In genomic region chr4:88698781-88699180, GRCm38 (mm10) we compare ENCODE assay signal across 23 mouse cellular contexts. TPM values are rescaled to one million over a fixed set of nuclear protein-coding genes. Genes with fewer than 3 reads are reported as not detected.
DNase-seq lines count a peak whose midpoint lies in the region; ATAC-seq and TF ChIP-seq lines count a peak whose summit lies in the region.
"Had no signal": no experiment of that assay in that cellular context is flagged by ENCODE, and none has a peak within 500 bp of the region (broad histone marks: within the 10 kb centered on the region; RNA-seq: fewer than 3 reads in every experiment).

No protein-coding gene starts in this region.

- TF ChIP-seq RAD21 in CH12.LX (IDR thresholded peaks at IDR 0.05; ENCODE audit: low read depth, low read length), result no peak

- TF ChIP-seq EP300 in CH12.LX (IDR thresholded peaks at IDR 0.05; ENCODE audit: low read length), result peak; percentile 52

- H3K79me2 ChIP-seq in CH12.LX (replicated peaks; ENCODE audit: control insufficient read depth, extremely low read depth, insufficient read depth, poor library complexity, severe bottlenecking), result no peaks in the 10 kb centered on the region

- TF ChIP-seq POLR2A in CH12.LX (IDR thresholded peaks at IDR 0.05; ENCODE audit: low read depth, low read length), result no peak

- H3K4me1 ChIP-seq in CH12.LX (ENCODE audit: control insufficient read depth in 1 of 2, insufficient read depth in 2 of 2), result peaks cover 6 to 30% of the 10 kb centered on the region in 2 experiments
- H3K4me1 ChIP-seq: embryonic facial prominence, embryonic 10.5 days; forebrain, embryonic 13.5 days; hindbrain, embryonic 10.5 days; intestine, embryonic 15.5 days had no signal

- no peaks in the 10 kb centered on the region for H3K9me3 ChIP-seq in CH12.LX (replicated peaks; ENCODE audit: low read length)
- H3K9me3 ChIP-seq: embryonic facial prominence, embryonic 10.5 days; forebrain, embryonic 13.5 days; G1E; hindbrain, embryonic 10.5 days; intestine, embryonic 15.5 days had no signal

- dilution Hi-C loops in CH12.LX (cut with MboI; ENCODE audit: extremely low pct_ligation_motif_present, extremely low pct_unique_long_range_greater_than_20kb, low sequenced_read_pairs), result no loop called here

- H3K27ac ChIP-seq in CH12.LX (ENCODE audit: insufficient read depth, low read depth), result no peak overlapping the region
- H3K27ac ChIP-seq: embryonic facial prominence, embryonic 10.5 days; forebrain, embryonic 13.5 days; hindbrain, embryonic 10.5 days; hindbrain, embryonic 14.5 days; intestine, embryonic 15.5 days had no signal

- H3K4me2 ChIP-seq in CH12.LX (ENCODE audit: insufficient read depth, low read depth, poor library complexity, severe bottlenecking), result 0 out of 2 replicates have a peak overlapping the region, but pooled peaks have one; percentile 22
- H3K4me2 ChIP-seq: forebrain, embryonic 13.5 days; hindbrain, embryonic 14.5 days; intestine, embryonic 15.5 days had no signal

- no peak for DNase-seq in CH12.LX (ENCODE audit: extremely low read depth)
- no peak for DNase-seq in adrenal gland, postnatal 14 days
- no peak for DNase-seq in lung, postnatal 4 days
- no peak for DNase-seq in heart, postnatal 4 days
- DNase-seq: adrenal gland, adult 8-10 months; cerebellum, adult 8-10 months; cerebellum, postnatal 25 days; forebrain, postnatal 0 days; gastrocnemius, postnatal 14 days; heart, adult 11 months; heart, postnatal 10 days had no signal

- H3K36me3 ChIP-seq in CH12.LX (replicated peaks in 1 of 2; ENCODE audit: control insufficient read depth in 1 of 2, insufficient read depth in 1 of 2, low read length in 1 of 2), result no peaks in the 10 kb centered on the region
- H3K36me3 ChIP-seq: embryonic facial prominence, embryonic 10.5 days; G1E; hindbrain, embryonic 10.5 days; intestine, embryonic 15.5 days had no signal

- ATAC-seq in common myeloid progenitor, adult 5-6 weeks (replicated peaks; ENCODE audit: low read depth, poor library complexity, severe bottlenecking), result 0 out of 2 replicates have a peak, but pooled peaks have one; percentile 26
- peak; percentile 78 for ATAC-seq in megakaryocyte, adult 5-6 weeks (ENCODE audit: poor library complexity, severe bottlenecking)
- peak; percentile 62; the same call in 1 of the 2 replicates for ATAC-seq in neutrophil, adult 5-6 weeks (ENCODE audit: extremely low read depth, insufficient number of reproducible peaks, low FRiP score, poor library complexity, severe bottlenecking)
- ATAC-seq: forebrain, embryonic 13.5 days; intestine, embryonic 15.5 days had no signal

- no peak overlapping the region for H3K9ac ChIP-seq in CH12.LX (ENCODE audit: insufficient read depth, low read depth)
- H3K9ac ChIP-seq: forebrain, embryonic 13.5 days; forebrain, postnatal 0 days; hindbrain, embryonic 14.5 days; intestine, embryonic 15.5 days had no signal

- TF ChIP-seq CTCF in CH12.LX (conservative IDR thresholded peaks at IDR 0.05 in 1 of 2, IDR thresholded peaks at IDR 0.05 in 1 of 2; ENCODE audit: low read depth in 2 of 2, low read length in 2 of 2), result no peak

- H3K27me3 ChIP-seq in CH12.LX (replicated peaks), result peaks cover 7% of the 10 kb centered on the region
- H3K27me3 ChIP-seq: forebrain, embryonic 13.5 days; intestine, embryonic 15.5 days had no signal

- H3K4me3 ChIP-seq in CH12.LX (replicated peaks in 1 of 3; ENCODE audit: low read depth in 2 of 3, low read length in 2 of 3, poor library complexity in 1 of 3), result no peak overlapping the region
- H3K4me3 ChIP-seq: embryonic facial prominence, embryonic 10.5 days; forebrain, embryonic 13.5 days; hindbrain, embryonic 10.5 days; intestine, embryonic 15.5 days had no signal

- in situ Hi-C loops in CH12.LX (cut with MboI; ENCODE audit: low pct_ligation_motif_present, low pct_unique_long_range_greater_than_20kb, low sequenced_read_pairs), result no loop called here

TF ChIP-seq in CH12.LX, 34 proteins besides CTCF, POLR2A, EP300 and RAD21:
- TF ChIP-seq TCF12 (IDR thresholded peaks at IDR 0.05; ENCODE audit: low read depth, low read length) (0 out of 2 replicates have a peak, but pooled peaks have one; percentile 25), IRF4 (IDR thresholded peaks at IDR 0.05; ENCODE audit: low read depth, low read length) (no peak), MAFK (IDR thresholded peaks at IDR 0.05; ENCODE audit: insufficient replicate concordance, low read length) (no peak), RCOR1 (conservative IDR thresholded peaks at IDR 0.05; ENCODE audit: low read depth, low read length) (no peak), HCFC1 (IDR thresholded peaks at IDR 0.05; ENCODE audit: low read depth, low read length) (no peak), BHLHE40 (IDR thresholded peaks at IDR 0.05; ENCODE audit: low read depth, low read length) (0 out of 2 replicates have a peak, but pooled peaks have one; percentile 13)
TF ChIP-seq in CH12.LX: peak in this region for 2.

RNA-seq across cellular contexts. Expression of gene Ifnab, which starts 7.6 kb away (rescaled TPM):
- not detected in 2 replicates for total RNA-seq in CH12.LX (2012; rRNA removed)
- not detected in 2 replicates for total RNA-seq in CH12.LX (2014; rRNA removed)
- not detected in 2 replicates for polyA plus RNA-seq in CH12.LX (2012; ENCODE audit: insufficient read length, low read depth)
- not detected in 2 replicates for total RNA-seq in common myeloid progenitor, adult 5-6 weeks (2017)
- not detected in 2 replicates for total RNA-seq in megakaryocyte, adult 5-6 weeks (2015)
- not detected in 2 replicates for total RNA-seq in megakaryocyte, adult 5-6 weeks (2017)
- not detected in 2 replicates for total RNA-seq in neutrophil, adult 5-6 weeks (2017)
- not detected in 2 replicates for total RNA-seq in adrenal gland, postnatal 14 days (2021)
- total RNA-seq in heart, postnatal 4 days (2021), result not detected
- total RNA-seq: adrenal gland, adult 8-10 months; forebrain, postnatal 0 days; G1E; gastrocnemius, adult 18-20 months; gastrocnemius, postnatal 14 days; heart, postnatal 10 days had no signal
- polyA plus RNA-seq: embryonic facial prominence, embryonic 10.5 days; embryonic facial prominence, embryonic 14.5 days; forebrain, embryonic 13.5 days; forebrain, postnatal 0 days; G1E; heart, embryonic 14.5 days; hindbrain, embryonic 10.5 days; hindbrain, embryonic 14.5 days; intestine, embryonic 15.5 days had no signal

RNA-seq across cellular contexts. Expression of gene Ifna2, which starts 15.1 kb away (rescaled TPM):
- not detected in 2 replicates for total RNA-seq in CH12.LX (2012; rRNA removed)
- total RNA-seq in CH12.LX (2014; rRNA removed), result not detected in 2 replicates
- not detected in 2 replicates for polyA plus RNA-seq in CH12.LX (2012; ENCODE audit: insufficient read length, low read depth)
- total RNA-seq in common myeloid progenitor, adult 5-6 weeks (2017), result not detected in 2 replicates
- not detected in 2 replicates for total RNA-seq in megakaryocyte, adult 5-6 weeks (2015)
- total RNA-seq in megakaryocyte, adult 5-6 weeks (2017), result not detected in 2 replicates
- not detected in 2 replicates for total RNA-seq in neutrophil, adult 5-6 weeks (2017)
- total RNA-seq in adrenal gland, postnatal 14 days (2021), result not detected in 2 replicates
- not detected for total RNA-seq in heart, postnatal 4 days (2021)
- total RNA-seq: adrenal gland, adult 8-10 months; forebrain, postnatal 0 days; G1E; gastrocnemius, adult 18-20 months; gastrocnemius, postnatal 14 days; heart, postnatal 10 days had no signal
- polyA plus RNA-seq: embryonic facial prominence, embryonic 10.5 days; embryonic facial prominence, embryonic 14.5 days; forebrain, embryonic 13.5 days; forebrain, postnatal 0 days; G1E; heart, embryonic 14.5 days; hindbrain, embryonic 10.5 days; hindbrain, embryonic 14.5 days; intestine, embryonic 15.5 days had no signal

RNA-seq across cellular contexts. Expression of gene Ifna16, which starts 22.1 kb away (rescaled TPM):
- not detected in 2 replicates for total RNA-seq in CH12.LX (2012; rRNA removed)
- total RNA-seq in CH12.LX (2014; rRNA removed), result not detected in 2 replicates
- not detected in 2 replicates for polyA plus RNA-seq in CH12.LX (2012; ENCODE audit: insufficient read length, low read depth)
- not detected in 2 replicates for total RNA-seq in common myeloid progenitor, adult 5-6 weeks (2017)
- not detected in 2 replicates for total RNA-seq in megakaryocyte, adult 5-6 weeks (2015)
- not detected in 2 replicates for total RNA-seq in megakaryocyte, adult 5-6 weeks (2017)
- not detected in 2 replicates for total RNA-seq in neutrophil, adult 5-6 weeks (2017)
- total RNA-seq in adrenal gland, postnatal 14 days (2021), result not detected in 2 replicates
- total RNA-seq in heart, postnatal 4 days (2021), result not detected
- total RNA-seq: adrenal gland, adult 8-10 months; forebrain, postnatal 0 days; G1E; gastrocnemius, adult 18-20 months; gastrocnemius, postnatal 14 days; heart, postnatal 10 days had no signal
- polyA plus RNA-seq: embryonic facial prominence, embryonic 10.5 days; embryonic facial prominence, embryonic 14.5 days; forebrain, embryonic 13.5 days; forebrain, postnatal 0 days; G1E; heart, embryonic 14.5 days; hindbrain, embryonic 10.5 days; hindbrain, embryonic 14.5 days; intestine, embryonic 15.5 days had no signal

RNA-seq across cellular contexts. Expression of gene Gm26566, which starts 22.8 kb away (rescaled TPM):
- total RNA-seq in CH12.LX (2012; rRNA removed), result 10.2 and 11.9 TPM in 2 replicates
- total RNA-seq in CH12.LX (2014; rRNA removed), result not detected in 2 replicates
- polyA plus RNA-seq in CH12.LX (2012; ENCODE audit: insufficient read length, low read depth), result 0.49 TPM in 1 of 2 replicates, not detected in the other
- 2.9 TPM in 1 of 2 replicates, not detected in the other for total RNA-seq in common myeloid progenitor, adult 5-6 weeks (2017)
- not detected in 2 replicates for total RNA-seq in megakaryocyte, adult 5-6 weeks (2015)
- 0.55 TPM in 1 of 2 replicates, not detected in the other for total RNA-seq in megakaryocyte, adult 5-6 weeks (2017)
- 0.93 TPM in 1 of 2 replicates, not detected in the other for total RNA-seq in neutrophil, adult 5-6 weeks (2017)
- total RNA-seq in adrenal gland, postnatal 14 days (2021), result 0.49 and 0.89 TPM in 2 replicates
- total RNA-seq in heart, postnatal 4 days (2021), result under 1 TPM; 0.36 to 0.52 TPM

RNA-seq across cellular contexts. Expression of gene Klhl9, which starts 23.5 kb away (rescaled TPM):
- total RNA-seq in CH12.LX (2012; rRNA removed) (40.0 and 42.2 TPM in 2 replicates), CH12.LX (2014; rRNA removed) (51.6 and 55.2 TPM in 2 replicates)
- 16.1 and 19.1 TPM in 2 replicates for polyA plus RNA-seq in CH12.LX (2012; ENCODE audit: insufficient read length, low read depth)
- 91.1 and 99.9 TPM in 2 replicates for total RNA-seq in common myeloid progenitor, adult 5-6 weeks (2017)
- total RNA-seq in megakaryocyte, adult 5-6 weeks (2015), result 56.7 and 61.1 TPM in 2 replicates
- 83.8 and 85.5 TPM in 2 replicates for total RNA-seq in megakaryocyte, adult 5-6 weeks (2017)
- 45.5 and 48.4 TPM in 2 replicates for total RNA-seq in neutrophil, adult 5-6 weeks (2017)
- total RNA-seq in adrenal gland, postnatal 14 days (2021), result 72.3 and 74.9 TPM in 2 replicates
- total RNA-seq in heart, postnatal 4 days (2021), result 10 to 100 TPM; 89.6 to 91.9 TPM

Comparison
In these comparisons a context has a peak if more than half of its experiments do, and no peak if none do; other contexts are left out.
1. ATAC-seq: peak in every context shown above with its lines; median percentile 78 in megakaryocyte, adult 5-6 weeks; 62 in neutrophil, adult 5-6 weeks; 26 in common myeloid progenitor, adult 5-6 weeks.